Mouse (Mus musculus) heart, adult 2 months (tissue): ENCODE measurements around the gene Atp1b3.

Experiments used
- CTCF ChIP-seq: fragments of 200-600 bp; IDR thresholded peaks from 2 replicates; pipeline ENCODE4 v1.8.1; 2022; ENCODE audit warnings: antibody characterized with exemption, mild to moderate bottlenecking, moderate library complexity
- EP300 ChIP-seq: fragments of 200-500 bp; IDR thresholded peaks from 2 replicates; pipeline ENCODE4 v1.6.1; 2011; ENCODE audit warnings: low read depth, low read length, control low read depth; ENCODE audit not compliant: insufficient read depth
- POLR2A ChIP-seq: fragments of 200-500 bp; IDR thresholded peaks from 2 replicates; pipeline ENCODE4 v1.6.1; 2011; ENCODE audit warnings: mild to moderate bottlenecking, low read depth, low read length, control low read depth; ENCODE audit not compliant: insufficient read depth

DNA sequence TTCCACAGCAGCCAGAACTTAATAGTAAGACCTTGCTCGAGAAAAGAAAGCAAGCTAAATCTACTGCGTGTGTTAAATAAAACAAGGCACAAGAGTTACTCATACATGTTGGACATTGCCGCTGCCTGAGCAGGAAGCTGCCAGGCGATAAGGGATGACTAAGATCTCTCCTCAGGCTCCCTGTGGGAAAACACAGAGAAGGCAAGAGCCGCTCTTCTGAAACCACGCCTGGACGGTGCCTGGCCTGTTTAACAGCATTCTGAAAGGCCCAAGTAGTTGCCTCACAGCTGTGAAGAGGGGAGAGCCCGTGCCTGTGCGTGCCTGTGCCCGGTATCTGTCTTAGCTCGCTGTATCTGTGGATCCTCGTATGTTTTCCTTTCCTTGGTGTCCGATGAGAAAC lies 17.2 kb upstream of the Atp1b3 start:
- no peak for TF ChIP-seq POLR2A
- TF ChIP-seq EP300, result no peak
- no peak for TF ChIP-seq CTCF
